Mouse (Mus musculus): ENCODE measurements around the gene Rhbdl1.

Rhbdl1 gene

GRCm38 (mm10) chr17:25794197-25794596, 42.9 kb downstream of the Rhbdl1 start:
- DNase-seq (ENCODE audit: low spot score), result peak; percentile 59

GRCm38 (mm10) chr17:25792615-25793014, 44.5 kb downstream of the Rhbdl1 start, which contains the start of gene Fam173a:
Fam173a (minus strand) TSS chr17:25792901.
- DNase-seq (ENCODE audit: low spot score), result peak; percentile 86

GRCm38 (mm10) chr17:25791843-25792527, 45.1 kb downstream of the Rhbdl1 start:
- peak; percentile 89 for DNase-seq (ENCODE audit: low spot score)

- no peak for DNase-seq (ENCODE audit: low spot score)
Observed at GRCm38 (mm10) chr17:25791320-25791842, 45.7 kb downstream of the Rhbdl1 start.

GRCm38 (mm10) chr17:25786781-25787504, 50.2 kb downstream of the Rhbdl1 start:
- no peak for DNase-seq (ENCODE audit: low spot score)

GRCm38 (mm10) chr17:25786280-25786679, 50.8 kb downstream of the Rhbdl1 start, which contains the start of gene Ccdc78:
Ccdc78 (plus strand) TSS chr17:25786580.
- DNase-seq (ENCODE audit: low spot score), result no peak

GRCm38 (mm10) chr17:25785281-25785745, 51.8 kb downstream of the Rhbdl1 start, which contains the start of gene Haghl:
Haghl (minus strand) TSS chr17:25785673.
- DNase-seq (ENCODE audit: low spot score), result peak; percentile 97

Measured in testis, postnatal 10 days (tissue).